Mouse (Mus musculus) embryonic facial prominence, embryonic 13.5 days (tissue): ENCODE measurements around the gene Lcp1. TPM values are rescaled to one million over a fixed set of nuclear protein-coding genes. Genes with fewer than 3 reads are reported as not detected.

Experiments used
- ATAC-seq: fragments of 200-750 bp; cut with Nextera tagmentation; 2 replicates; pipeline ENCODE4 v1.8.0; 2017; ENCODE audit warnings: low read depth; ENCODE audit not compliant: insufficient number of reproducible peaks, insufficient read depth, low FRiP score, low TSS enrichment
- H3K27ac ChIP-seq: fragments of 300-500 bp; sonication (generic); 2 replicates; pipeline ENCODE4 v1.5.1; 2015; ENCODE audit warnings: moderate library complexity, mild to moderate bottlenecking, inconsistent platforms
- H3K27me3 ChIP-seq: fragments of 300-500 bp; sonication (generic); 2 replicates; pipeline ENCODE4 v1.6.1; 2015; ENCODE audit warnings: mild to moderate bottlenecking, inconsistent platforms
- H3K36me3 ChIP-seq: fragments of 300-500 bp; sonication (generic); 2 replicates; pipeline ENCODE4 v1.6.1; 2015; ENCODE audit warnings: mild to moderate bottlenecking, inconsistent platforms
- H3K4me1 ChIP-seq: fragments of 300-500 bp; sonication (generic); 2 replicates; pipeline ENCODE4 v1.6.1; 2015; ENCODE audit warnings: inconsistent platforms
- H3K4me2 ChIP-seq: fragments of 300-500 bp; sonication (generic); 2 replicates; pipeline ENCODE4 v1.6.1; 2015; ENCODE audit warnings: moderate library complexity, mild to moderate bottlenecking, inconsistent platforms
- H3K4me3 ChIP-seq: fragments of 300-500 bp; sonication (generic); 2 replicates; pipeline ENCODE4 v1.5.1; 2015; ENCODE audit warnings: mild to moderate bottlenecking, inconsistent platforms
- H3K9ac ChIP-seq: fragments of 300-500 bp; sonication (generic); 2 replicates; pipeline ENCODE4 v1.6.1; 2015; ENCODE audit warnings: mild to moderate bottlenecking, inconsistent platforms
- H3K9me3 ChIP-seq: fragments of 300-500 bp; sonication (generic); 2 replicates; pipeline ENCODE4 v1.6.1; 2016; ENCODE audit warnings: inconsistent platforms
- WGBS: fragments of 180-500 bp; shearing (Covaris S2); methylation state at CpG from one replicate; pipeline ENCODE4 v1.1.7; 2015; ENCODE audit warnings: mixed read lengths; 5-methylcytosine and 5-hydroxymethylcytosine counted together
- polyA plus RNA-seq: library from polyadenylated mRNA; unstranded; fragments of >200 nt; fragmentation: Nextera tagmentation; extraction: Ambion mirVana; gene quantifications from 2 replicates; pipeline ENCODE4 v1.2.1, GENCODE M21; 2015

Gene Lcp1
- polyA plus RNA-seq, 1 experiment from 2014 or later: 24.9 TPM

DNA sequence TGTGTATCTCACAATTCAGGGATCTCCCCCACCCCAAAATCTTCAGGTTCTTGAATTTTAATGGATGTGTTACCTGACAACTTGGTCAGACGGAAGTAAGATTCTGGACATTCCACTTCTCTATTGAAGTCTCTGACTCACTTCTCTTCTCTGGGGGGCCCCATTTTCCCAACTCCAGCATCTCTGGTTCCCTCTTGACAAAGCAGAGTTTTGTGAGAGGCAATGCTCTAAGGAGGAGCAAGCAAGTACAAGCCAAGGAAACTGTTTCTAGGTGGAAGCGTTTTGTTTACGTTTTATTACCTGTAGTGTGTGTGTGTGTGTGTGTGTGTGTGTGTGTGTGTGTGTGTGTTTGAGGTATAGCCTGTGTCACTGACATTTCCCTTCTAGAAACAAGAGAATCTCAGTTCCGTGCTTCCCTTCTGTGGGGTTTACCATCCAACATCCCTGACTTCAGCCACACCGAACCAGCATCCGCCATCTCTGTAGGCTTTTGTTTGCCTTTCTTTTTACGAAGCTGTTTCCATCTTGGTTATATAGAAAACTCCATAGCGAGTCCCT lies 56.0 kb downstream of the Lcp1 start:
- no peak for ATAC-seq
- Histone ChIP-seq H3K4me3 (no peak overlapping the region), H3K9me3 (no peaks in the 10 kb centered on the region), H3K9ac (no peak overlapping the region), H3K27ac (no peak overlapping the region), H3K4me2 (no peak overlapping the region), H3K27me3 (no peaks in the 10 kb centered on the region), H3K36me3 (no peaks in the 10 kb centered on the region), H3K4me1 (no peaks in the 10 kb centered on the region)
- WGBS: 89% methylated on average over 8 of the region's 8 CpGs

GRCm38 (mm10) chr14:75188521-75188920 lies 57.6 kb downstream of the Lcp1 start:
- no peaks in the 10 kb centered on the region for H3K9me3 ChIP-seq
- no peak overlapping the region for H3K9ac ChIP-seq
- H3K27me3 ChIP-seq: no peaks in the 10 kb centered on the region
- no peak overlapping the region for H3K4me2 ChIP-seq
- H3K36me3 ChIP-seq: no peaks in the 10 kb centered on the region
- H3K4me3 ChIP-seq: no peak overlapping the region
- WGBS: 66% methylated on average over 6 of the region's 6 CpGs
- ATAC-seq: no peak
- no peak overlapping the region for H3K27ac ChIP-seq
- H3K4me1 ChIP-seq: no peaks in the 10 kb centered on the region

DNA sequence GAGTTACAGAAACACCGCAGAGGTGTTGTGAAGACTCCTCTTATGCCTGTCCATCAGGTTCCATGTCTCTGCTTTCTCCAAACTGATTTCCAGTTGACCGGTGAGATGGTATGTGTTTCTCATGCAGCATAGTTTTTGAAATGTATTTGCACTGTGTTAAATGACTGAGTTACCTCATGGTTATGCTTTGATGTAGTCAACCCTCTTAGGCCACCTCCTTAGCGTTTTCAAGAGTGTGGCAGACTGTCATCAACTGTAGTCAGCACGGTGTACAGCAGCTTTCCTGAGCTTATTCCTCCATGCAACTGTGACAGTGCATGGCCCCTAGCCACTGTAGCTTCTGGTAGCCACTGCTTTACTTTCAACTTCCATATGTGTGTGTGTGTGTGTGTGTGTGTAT lies 58.1 kb downstream of the Lcp1 start:
- Histone ChIP-seq H3K4me3 (no peak overlapping the region), H3K4me2 (no peak overlapping the region), H3K27me3 (no peaks in the 10 kb centered on the region), H3K36me3 (no peaks in the 10 kb centered on the region), H3K9ac (no peak overlapping the region), H3K27ac (no peak overlapping the region), H3K4me1 (no peaks in the 10 kb centered on the region), H3K9me3 (no peaks in the 10 kb centered on the region)
- no peak for ATAC-seq
- WGBS: 80% methylated on average over 4 of the region's 4 CpGs

DNA sequence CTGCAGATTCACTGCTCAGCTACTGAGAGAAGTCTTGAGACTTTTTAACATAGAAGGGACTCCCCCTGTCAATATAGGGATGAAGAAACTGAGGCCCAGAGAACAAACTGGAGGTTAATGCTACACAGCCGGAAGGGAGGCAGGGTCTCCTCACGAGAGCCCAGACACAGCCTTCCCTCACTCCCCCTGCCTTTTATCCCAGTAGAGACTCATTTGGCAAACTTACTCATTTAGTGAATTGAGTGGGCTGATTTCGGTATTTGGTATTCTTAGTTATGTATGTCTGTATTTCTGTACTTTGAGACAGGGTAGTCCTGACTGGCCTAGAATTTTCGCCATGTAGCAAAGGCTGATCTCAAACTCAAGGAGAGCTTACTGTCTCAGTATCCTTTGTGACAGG lies 59.8 kb downstream of the Lcp1 start:
- 77% methylated on average over 4 of the region's 4 CpGs for WGBS
- H3K27me3 ChIP-seq: no peaks in the 10 kb centered on the region
- no peak overlapping the region for H3K4me2 ChIP-seq
- ATAC-seq: no peak
- H3K36me3 ChIP-seq: no peaks in the 10 kb centered on the region
- H3K9me3 ChIP-seq: no peaks in the 10 kb centered on the region
- H3K4me1 ChIP-seq: no peaks in the 10 kb centered on the region
- no peak overlapping the region for H3K4me3 ChIP-seq
- H3K9ac ChIP-seq: no peak overlapping the region
- H3K27ac ChIP-seq: no peak overlapping the region

DNA sequence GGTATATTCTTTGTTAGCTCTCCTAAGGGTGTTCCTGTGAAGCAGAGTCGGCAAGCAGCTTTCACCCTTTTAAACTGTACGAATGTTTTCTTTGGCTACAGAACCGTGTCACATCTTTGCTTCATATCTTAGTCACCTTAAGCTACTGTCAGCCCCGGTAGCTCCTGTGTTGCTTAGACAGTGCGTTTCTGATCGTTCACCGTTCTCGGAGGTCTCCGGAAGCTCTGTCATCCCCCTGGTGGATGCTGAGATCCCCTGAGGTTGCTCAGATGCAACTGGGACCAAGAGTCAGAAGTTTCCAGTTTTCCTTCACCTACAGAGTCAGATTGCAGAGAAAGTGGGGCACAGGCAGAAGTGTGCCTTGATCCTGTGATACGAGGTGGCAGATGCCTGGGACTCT lies 61.5 kb downstream of the Lcp1 start:
- no peaks in the 10 kb centered on the region for H3K27me3 ChIP-seq
- no peak overlapping the region for H3K4me2 ChIP-seq
- 81% methylated on average over 10 of the region's 10 CpGs for WGBS
- H3K9ac ChIP-seq: no peak overlapping the region
- no peak for ATAC-seq
- no peak overlapping the region for H3K4me3 ChIP-seq
- no peak overlapping the region for H3K27ac ChIP-seq
- no peaks in the 10 kb centered on the region for H3K9me3 ChIP-seq
- H3K4me1 ChIP-seq: no peaks in the 10 kb centered on the region
- no peaks in the 10 kb centered on the region for H3K36me3 ChIP-seq

DNA sequence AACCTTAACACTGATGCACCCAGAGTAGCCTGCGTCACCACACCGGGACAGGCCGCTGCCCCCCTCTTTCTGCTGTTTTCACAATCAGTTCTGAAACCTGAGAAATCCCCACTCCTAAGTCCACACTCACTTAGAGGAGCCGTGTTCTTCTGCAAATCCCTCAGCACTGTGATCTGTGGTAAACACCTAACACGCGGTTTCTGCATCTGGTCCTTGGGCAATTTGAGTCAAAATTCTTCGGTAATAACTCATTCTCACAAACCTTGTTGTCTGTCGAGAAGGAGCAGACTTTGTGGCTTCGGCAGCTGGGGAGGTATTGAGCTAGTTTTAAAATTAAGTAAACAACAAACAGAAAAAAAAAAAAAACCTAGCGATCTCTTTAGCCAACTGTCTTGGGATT lies 62.0 kb downstream of the Lcp1 start:
- Histone ChIP-seq H3K4me3 (no peak overlapping the region), H3K4me2 (no peak overlapping the region), H3K4me1 (no peaks in the 10 kb centered on the region), H3K9ac (no peak overlapping the region), H3K36me3 (no peaks in the 10 kb centered on the region), H3K27ac (no peak overlapping the region), H3K27me3 (no peaks in the 10 kb centered on the region), H3K9me3 (no peaks in the 10 kb centered on the region)
- 60% methylated on average over 10 of the region's 10 CpGs for WGBS
- no peak for ATAC-seq

GRCm38 (mm10) chr14:75195530-75195929 lies 64.6 kb downstream of the Lcp1 start:
- H3K4me2 ChIP-seq: no peak overlapping the region
- H3K27ac ChIP-seq: no peak overlapping the region
- WGBS: 89% methylated on average over 5 of the region's 5 CpGs
- no peak overlapping the region for H3K4me3 ChIP-seq
- H3K9me3 ChIP-seq: no peaks in the 10 kb centered on the region
- H3K4me1 ChIP-seq: no peaks in the 10 kb centered on the region
- no peaks in the 10 kb centered on the region for H3K27me3 ChIP-seq
- H3K9ac ChIP-seq: no peak overlapping the region
- no peaks in the 10 kb centered on the region for H3K36me3 ChIP-seq
- ATAC-seq: no peak

- H3K4me2 ChIP-seq: no peak overlapping the region
- H3K4me3 ChIP-seq: no peak overlapping the region
- H3K36me3 ChIP-seq: no peaks in the 10 kb centered on the region
- H3K27ac ChIP-seq: no peak overlapping the region
- ATAC-seq: no peak
- 39% methylated on average over 5 of the region's 5 CpGs for WGBS
- no peaks in the 10 kb centered on the region for H3K9me3 ChIP-seq
- H3K9ac ChIP-seq: no peak overlapping the region
- no peaks in the 10 kb centered on the region for H3K4me1 ChIP-seq
- H3K27me3 ChIP-seq: no peaks in the 10 kb centered on the region
Measured at GRCm38 (mm10) chr14:75197027-75197426, 66.1 kb downstream of the Lcp1 start.

GRCm38 (mm10) chr14:75197660-75198059 lies 66.8 kb downstream of the Lcp1 start:
- 61% methylated on average over 7 of the region's 7 CpGs for WGBS
- Histone ChIP-seq H3K9ac (no peak overlapping the region), H3K27me3 (no peaks in the 10 kb centered on the region), H3K27ac (no peak overlapping the region), H3K36me3 (no peaks in the 10 kb centered on the region), H3K4me1 (no peaks in the 10 kb centered on the region), H3K4me3 (no peak overlapping the region), H3K4me2 (no peak overlapping the region), H3K9me3 (no peaks in the 10 kb centered on the region)
- no peak for ATAC-seq

- H3K4me3 ChIP-seq: no peak overlapping the region
- no peak for ATAC-seq
- no peaks in the 10 kb centered on the region for H3K36me3 ChIP-seq
- H3K27ac ChIP-seq: no peak overlapping the region
- no peak overlapping the region for H3K9ac ChIP-seq
- no peaks in the 10 kb centered on the region for H3K9me3 ChIP-seq
- no peak overlapping the region for H3K4me2 ChIP-seq
- peaks cover 5% of the 10 kb centered on the region; the same call in 1 of the 2 replicates for H3K4me1 ChIP-seq
- H3K27me3 ChIP-seq: no peaks in the 10 kb centered on the region
- 85% methylated on average over 6 of the region's 6 CpGs for WGBS
Measured at GRCm38 (mm10) chr14:75205363-75206051, 74.6 kb downstream of the Lcp1 start.

- 89% methylated on average over 4 of the region's 4 CpGs for WGBS
- no peak for ATAC-seq
- peaks cover 5% of the 10 kb centered on the region; the same call in 1 of the 2 replicates for H3K4me1 ChIP-seq
Measured at GRCm38 (mm10) chr14:75206307-75206706, 75.4 kb downstream of the Lcp1 start.

DNA sequence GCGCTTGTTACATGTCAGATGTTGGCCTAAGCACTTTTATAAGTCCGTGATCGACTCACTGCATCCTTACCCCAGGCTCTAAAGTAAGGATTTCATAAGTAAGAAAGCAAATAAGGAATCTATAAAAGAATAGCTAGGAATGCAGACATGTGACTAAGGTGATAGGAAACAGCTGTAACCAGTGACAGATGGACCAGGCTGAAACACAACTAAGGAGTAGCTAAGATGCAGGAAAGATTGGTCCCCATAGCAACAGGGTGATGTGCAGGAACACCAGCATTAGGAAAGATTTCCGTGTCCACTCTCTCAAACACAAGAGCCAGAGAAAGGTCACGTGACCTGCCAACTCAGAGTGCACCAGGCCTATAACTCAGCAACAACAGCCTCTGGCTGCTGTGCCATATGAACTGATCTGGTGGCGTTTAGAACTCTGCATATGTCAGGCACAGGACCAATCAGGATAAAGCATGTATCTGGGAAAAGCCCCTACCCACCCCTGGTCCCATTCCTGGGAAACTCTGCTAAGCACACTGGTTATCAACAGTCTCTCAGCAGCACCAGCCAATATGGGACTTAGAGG lies 77.8 kb downstream of the Lcp1 start:
- H3K4me3 ChIP-seq: no peak overlapping the region
- ATAC-seq: no peak
- no peak overlapping the region for H3K27ac ChIP-seq
- H3K4me1 ChIP-seq: peaks cover 5% of the 10 kb centered on the region; the same call in 1 of the 2 replicates
- H3K9ac ChIP-seq: no peak overlapping the region
- H3K4me2 ChIP-seq: no peak overlapping the region
- no peaks in the 10 kb centered on the region for H3K36me3 ChIP-seq
- H3K9me3 ChIP-seq: no peaks in the 10 kb centered on the region
- 50% methylated on average over 6 of the region's 6 CpGs for WGBS
- no peaks in the 10 kb centered on the region for H3K27me3 ChIP-seq

More at GRCm38 (mm10) chr14:75206307-75206706, 75.4 kb downstream of the Lcp1 start:
- Histone ChIP-seq H3K4me3 (no peak overlapping the region), H3K9me3 (no peaks in the 10 kb centered on the region), H3K36me3 (no peaks in the 10 kb centered on the region), H3K27ac (no peak overlapping the region), H3K9ac (no peak overlapping the region), H3K27me3 (no peaks in the 10 kb centered on the region), H3K4me2 (no peak overlapping the region)
